Mouse (Mus musculus) forebrain, embryonic 11.5 days (tissue): Measurements from ENCODE around the gene Kmt2c. TPM values are rescaled to one million over a fixed set of nuclear protein-coding genes. Genes with fewer than 3 reads are reported as not detected.

Experiments
- ATAC-seq: fragments of 200-750 bp; cut with Nextera tagmentation; replicated peaks from 2 replicates; pipeline ENCODE4 v1.8.0; 2017; ENCODE audit warnings: moderate TSS enrichment; ENCODE audit not compliant: low FRiP score
- DNase-seq: peaks from one replicate; pipeline ENCODE4 v3.0.0-alpha.2; 2017; ENCODE audit warnings: low spot score
- H3K27ac ChIP-seq: fragments of 300-500 bp; sonication (generic); 2 replicates; pipeline ENCODE4 v1.5.1; 2014; ENCODE audit warnings: low read depth, low read length
- H3K27me3 ChIP-seq: fragments of 300-500 bp; sonication (generic); 2 replicates; pipeline ENCODE4 v1.6.1; 2014; ENCODE audit warnings: mild to moderate bottlenecking, low read length, mixed read lengths; ENCODE audit not compliant: control insufficient read depth, insufficient read depth
- H3K36me3 ChIP-seq: fragments of 300-500 bp; sonication (generic); 2 replicates; pipeline ENCODE4 v1.6.1; 2014; ENCODE audit warnings: mild to moderate bottlenecking, low read length, moderate library complexity, mixed read lengths; ENCODE audit not compliant: control insufficient read depth, insufficient read depth
- H3K4me1 ChIP-seq: fragments of 300-500 bp; sonication (generic); replicated peaks from 2 replicates; pipeline ENCODE4 v1.6.1; 2014; ENCODE audit warnings: low read length, mixed read lengths; ENCODE audit not compliant: control insufficient read depth, insufficient read depth
- H3K4me2 ChIP-seq: fragments of 300-500 bp; sonication (generic); 2 replicates; pipeline ENCODE4 v1.6.1; 2014; ENCODE audit warnings: low read depth, mild to moderate bottlenecking, low read length, moderate library complexity, mixed read lengths; ENCODE audit not compliant: severe bottlenecking
- H3K4me3 ChIP-seq: fragments of 300-500 bp; sonication (generic); 2 replicates; pipeline ENCODE4 v1.5.1; 2014; ENCODE audit warnings: low read depth, low read length
- H3K9ac ChIP-seq: fragments of 300-500 bp; sonication (generic); 2 replicates; pipeline ENCODE4 v1.6.1; 2014; ENCODE audit warnings: low read length
- H3K9me3 ChIP-seq: fragments of 300-500 bp; sonication (generic); 2 replicates; pipeline ENCODE4 v1.6.1; 2016; ENCODE audit warnings: low read length, mixed read lengths; ENCODE audit not compliant: control insufficient read depth
- WGBS: fragments of 180-500 bp; shearing (Covaris S2); extraction: QIAGEN DNeasy Blood & Tissue Kit; methylation state at CpG from one replicate; pipeline ENCODE4 v1.1.7; 2014; 5-methylcytosine and 5-hydroxymethylcytosine counted together
- polyA plus RNA-seq: library from polyadenylated mRNA; unstranded; fragments of >200 nt; fragmentation: Nextera tagmentation; extraction: Ambion mirVana; gene quantifications from 2 replicates; pipeline ENCODE4 v1.2.1, GENCODE M21; 2014

The Kmt2c gene
- polyA plus RNA-seq, 1 experiment from 2014 or later: 24.6 TPM

DNA sequence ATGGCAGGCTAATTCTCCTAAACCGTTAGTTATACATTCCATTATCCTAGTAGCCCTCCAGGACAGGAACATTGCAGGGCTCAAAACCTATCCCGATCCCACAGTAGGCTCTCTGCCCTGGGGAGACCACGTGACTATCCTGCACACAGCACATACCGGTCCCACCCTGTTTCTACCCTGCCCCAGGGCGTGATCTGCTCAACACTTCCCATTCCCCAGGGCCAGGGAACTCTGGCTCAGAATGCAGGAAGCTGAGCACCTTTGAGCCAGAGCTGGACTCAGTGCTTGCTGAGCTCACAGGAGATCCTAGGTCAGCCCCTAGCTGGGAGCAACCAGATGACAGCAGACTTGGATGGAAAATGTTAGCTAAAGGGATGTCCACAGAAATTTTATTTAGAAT lies 27.5 kb upstream of the Kmt2c start:
- DNase-seq: no peak
- H3K4me2 ChIP-seq: no peak overlapping the region
- H3K4me3 ChIP-seq: no peak overlapping the region
- H3K9me3 ChIP-seq: no peaks in the 10 kb centered on the region
- H3K36me3 ChIP-seq: no peaks in the 10 kb centered on the region
- no peak for ATAC-seq
- no peak overlapping the region for H3K27ac ChIP-seq
- H3K27me3 ChIP-seq: no peaks in the 10 kb centered on the region
- H3K9ac ChIP-seq: no peak overlapping the region
- 48% methylated on average over 5 of the region's 5 CpGs for WGBS
- 0 out of 2 replicates have a peak, but pooled peaks cover 2% of the 10 kb centered on the region for H3K4me1 ChIP-seq

DNA sequence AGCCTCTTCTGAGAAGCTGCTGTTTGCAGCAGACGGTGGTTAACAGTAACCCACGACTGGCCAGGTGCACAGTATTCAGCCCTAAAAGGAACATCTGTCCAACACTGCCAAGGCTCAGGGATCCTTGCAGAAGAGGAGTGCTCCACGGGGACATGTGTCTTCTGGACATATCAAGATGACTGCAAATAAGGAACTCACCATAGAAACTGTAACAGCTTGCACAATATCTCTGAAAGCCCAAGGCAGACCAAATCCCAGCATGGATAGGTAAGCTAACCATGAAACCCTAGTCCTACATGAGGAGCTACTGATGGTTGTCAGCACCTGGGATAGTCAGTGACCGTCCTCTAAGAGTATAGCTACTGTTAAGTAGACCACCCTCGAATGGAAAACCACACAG lies 22.9 kb upstream of the Kmt2c start:
- Histone ChIP-seq H3K27me3 (no peaks in the 10 kb centered on the region), H3K4me2 (no peak overlapping the region), H3K9ac (no peak overlapping the region), H3K27ac (no peak overlapping the region), H3K4me1 (no peaks in the 10 kb centered on the region), H3K4me3 (no peak overlapping the region), H3K9me3 (no peaks in the 10 kb centered on the region), H3K36me3 (no peaks in the 10 kb centered on the region)
- ATAC-seq (no peak), DNase-seq (no peak)
- WGBS: 83% methylated on average over 5 of the region's 5 CpGs

GRCm38 (mm10) chr5:25519820-25520219 lies 21.2 kb upstream of the Kmt2c start:
- no peaks in the 10 kb centered on the region for H3K9me3 ChIP-seq
- no peaks in the 10 kb centered on the region for H3K4me1 ChIP-seq
- no peak for ATAC-seq
- no peaks in the 10 kb centered on the region for H3K36me3 ChIP-seq
- no peak overlapping the region for H3K9ac ChIP-seq
- DNase-seq: no peak
- no peak overlapping the region for H3K27ac ChIP-seq
- no peaks in the 10 kb centered on the region for H3K27me3 ChIP-seq
- 83% methylated on average over 3 of the region's 3 CpGs for WGBS
- H3K4me2 ChIP-seq: no peak overlapping the region
- H3K4me3 ChIP-seq: no peak overlapping the region

GRCm38 (mm10) chr5:25517550-25517949 lies 19.0 kb upstream of the Kmt2c start:
- WGBS: 79% methylated on average over 5 of the region's 5 CpGs
- Histone ChIP-seq H3K36me3 (no peaks in the 10 kb centered on the region), H3K27ac (no peak overlapping the region), H3K4me1 (no peaks in the 10 kb centered on the region), H3K9me3 (no peaks in the 10 kb centered on the region), H3K4me2 (no peak overlapping the region), H3K4me3 (no peak overlapping the region), H3K27me3 (no peaks in the 10 kb centered on the region), H3K9ac (no peak overlapping the region)
- ATAC-seq: no peak
- no peak for DNase-seq

DNA sequence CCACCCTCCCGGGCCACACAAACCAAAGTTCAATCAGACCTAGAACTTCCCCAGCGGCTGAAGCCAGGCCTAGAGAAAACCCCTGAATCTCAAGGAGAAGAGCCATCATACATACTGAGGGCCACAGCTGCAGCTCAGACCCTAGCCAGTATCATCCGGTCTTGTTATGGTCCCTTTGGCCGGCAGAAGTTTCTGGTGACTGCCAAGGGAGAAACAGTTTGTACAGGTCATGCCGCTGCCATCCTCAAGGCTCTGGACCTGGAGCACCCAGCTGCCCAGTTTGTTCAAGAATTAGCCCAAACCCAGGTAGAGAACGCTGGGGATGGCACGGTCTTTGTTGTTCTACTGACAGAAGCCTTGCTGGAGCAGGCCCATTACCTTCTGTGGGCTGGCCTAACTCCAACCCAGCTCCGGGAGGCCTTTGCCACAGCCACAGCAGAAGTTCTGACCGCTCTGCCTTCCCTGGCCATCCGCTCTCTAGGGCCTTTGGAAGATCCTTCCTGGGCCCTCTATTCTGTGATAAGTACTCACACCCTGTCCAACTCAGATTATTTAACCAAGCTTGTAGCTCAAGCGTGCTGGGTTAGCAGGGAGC lies 17.8 kb upstream of the Kmt2c start:
- Histone ChIP-seq H3K4me3 (no peak overlapping the region), H3K4me2 (no peak overlapping the region), H3K27me3 (no peaks in the 10 kb centered on the region), H3K9me3 (no peaks in the 10 kb centered on the region), H3K9ac (no peak overlapping the region), H3K27ac (no peak overlapping the region), H3K4me1 (no peaks in the 10 kb centered on the region), H3K36me3 (no peaks in the 10 kb centered on the region)
- no peak for DNase-seq
- ATAC-seq: no peak
- 96% methylated on average over 11 of the region's 11 CpGs for WGBS

- 91% methylated on average over 5 of the region's 5 CpGs for WGBS
- ATAC-seq (no peak), DNase-seq (no peak)
- H3K9ac ChIP-seq: no peak within 1 kb of the TSS
- no peaks in the 10 kb centered on the region for H3K4me1 ChIP-seq
- H3K9me3 ChIP-seq: no peaks in the 10 kb centered on the region
- H3K27ac ChIP-seq: no peak within 1 kb of the TSS
- H3K4me3 ChIP-seq: no peak within 1 kb of the TSS
- H3K4me2 ChIP-seq: no peak within 1 kb of the TSS
- H3K27me3 ChIP-seq: no peaks in the 10 kb centered on the region
- no peaks in the 10 kb centered on the region for H3K36me3 ChIP-seq
Observed at GRCm38 (mm10) chr5:25515767-25516166, 17.2 kb upstream of the Kmt2c start, which contains the start of gene Cct8l1. TSS of gene Cct8l1 (plus strand) at chr5:25516067.

- H3K27me3 ChIP-seq: no peaks in the 10 kb centered on the region
- H3K9me3 ChIP-seq: no peaks in the 10 kb centered on the region
- H3K4me3 ChIP-seq: no peak overlapping the region
- 85% methylated on average over 5 of the region's 5 CpGs for WGBS
- ATAC-seq (no peak), DNase-seq (no peak)
- H3K9ac ChIP-seq: no peak overlapping the region
- H3K4me2 ChIP-seq: no peak overlapping the region
- H3K36me3 ChIP-seq: no peaks in the 10 kb centered on the region
- no peaks in the 10 kb centered on the region for H3K4me1 ChIP-seq
- H3K27ac ChIP-seq: no peak overlapping the region
Observed at GRCm38 (mm10) chr5:25506041-25506440, 7.5 kb upstream of the Kmt2c start.

GRCm38 (mm10) chr5:25500686-25501085 lies 2.1 kb upstream of the Kmt2c start:
- H3K9me3 ChIP-seq: no peaks in the 10 kb centered on the region
- peak overlapping the region; percentile 52; the same call in 1 of the 2 replicates for H3K4me2 ChIP-seq
- H3K9ac ChIP-seq: no peak overlapping the region
- H3K4me1 ChIP-seq: no peaks in the 10 kb centered on the region
- no peaks in the 10 kb centered on the region for H3K27me3 ChIP-seq
- H3K36me3 ChIP-seq: no peaks in the 10 kb centered on the region
- ATAC-seq: no peak
- 70% methylated on average over 7 of the region's 7 CpGs for WGBS
- no peak for DNase-seq
- no peak overlapping the region for H3K4me3 ChIP-seq
- H3K27ac ChIP-seq: no peak overlapping the region
